Mouse (Mus musculus) lung, adult 2 months (tissue): ENCODE measurements around the gene S100a3.

Experiments used
- CTCF ChIP-seq: fragments of 200-500 bp; IDR thresholded peaks from 2 replicates; pipeline ENCODE4 v1.5.1; 2011; ENCODE audit warnings: mild to moderate bottlenecking, low read length, control low read depth; ENCODE audit not compliant: insufficient read depth
- POLR2A ChIP-seq: fragments of 200-500 bp; IDR thresholded peaks from 2 replicates; pipeline ENCODE4 v1.6.1; 2011; ENCODE audit warnings: low read depth, mild to moderate bottlenecking, control low read depth, low read length, borderline replicate concordance; ENCODE audit errors: extremely low read depth

DNA sequence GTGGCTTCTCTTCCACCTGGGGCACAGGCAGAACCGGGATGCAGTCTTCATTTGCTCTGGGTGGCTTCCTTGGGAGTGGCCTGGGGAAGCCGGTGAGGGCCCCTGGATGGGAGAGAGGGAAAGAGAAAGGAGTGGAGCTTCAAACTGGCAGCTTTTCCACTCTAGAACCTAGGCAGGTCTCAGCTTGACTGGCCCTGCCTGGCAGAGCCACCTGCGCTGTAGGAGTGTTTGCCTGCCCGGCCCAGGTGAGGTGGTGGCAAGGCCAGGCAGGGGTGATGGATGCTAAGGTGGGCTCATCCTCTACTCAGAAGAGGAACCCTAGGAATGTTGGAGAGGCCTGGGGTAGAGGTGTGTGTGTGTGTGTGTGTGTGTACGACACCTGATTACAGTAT, 22.5 kb upstream of the S100a3 start:
- TF ChIP-seq POLR2A (no peak), CTCF (no peak)
